Mouse (Mus musculus): ENCODE measurements at regions not wholly inside any gene's neighbourhood (a gene's known extent, or its start where the extent isn't known, plus 50 kb on each side); places are given as distances from the start of the nearest gene placed in this dataset.

GRCm38 (mm10) chr9:51523471-51523870, 194.8 kb upstream of the 1810046K07Rik start:
- no peak for DNase-seq

- no peak for DNase-seq
These were observed 197.2 kb upstream of the 1810046K07Rik start for GRCm38 (mm10) chr9:51525906-51526305.

- no peak for DNase-seq
These were observed 210.2 kb upstream of the 1810046K07Rik start for GRCm38 (mm10) chr9:51538894-51539293.

- no peak for DNase-seq
These were observed 213.2 kb upstream of the 1810046K07Rik start for GRCm38 (mm10) chr9:51541940-51542339.

DNA sequence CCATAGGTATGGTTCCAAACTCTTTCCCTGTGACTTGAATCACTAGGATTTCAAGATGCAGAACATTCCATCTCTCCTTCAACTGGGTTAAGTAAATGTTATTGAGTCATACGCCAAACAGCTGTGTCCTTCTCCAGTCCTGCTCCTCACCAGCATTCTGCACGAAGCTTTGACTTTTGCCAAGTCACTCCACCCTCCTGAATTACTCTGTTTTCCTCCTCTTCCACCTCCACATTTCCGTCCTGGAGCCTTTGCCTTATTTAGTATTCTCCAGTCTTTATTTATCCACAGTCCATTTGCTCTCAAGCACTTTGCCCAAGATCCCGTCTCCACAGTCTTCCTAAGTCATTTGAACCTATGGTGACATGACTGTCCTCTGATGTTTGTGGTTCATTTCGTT, 193.1 kb upstream of the Arhgap20 start:
- no peak for DNase-seq

- DNase-seq, result no peak
These were observed 183.5 kb upstream of the Arhgap20 start for GRCm38 (mm10) chr9:51581601-51582000.

GRCm38 (mm10) chr9:51593707-51594106, 171.4 kb upstream of the Arhgap20 start:
- DNase-seq, result no peak

GRCm38 (mm10) chr9:51598706-51599105, 166.4 kb upstream of the Arhgap20 start:
- no peak for DNase-seq

- no peak for DNase-seq
These were observed 157.0 kb upstream of the Arhgap20 start for GRCm38 (mm10) chr9:51608158-51608557.

DNA sequence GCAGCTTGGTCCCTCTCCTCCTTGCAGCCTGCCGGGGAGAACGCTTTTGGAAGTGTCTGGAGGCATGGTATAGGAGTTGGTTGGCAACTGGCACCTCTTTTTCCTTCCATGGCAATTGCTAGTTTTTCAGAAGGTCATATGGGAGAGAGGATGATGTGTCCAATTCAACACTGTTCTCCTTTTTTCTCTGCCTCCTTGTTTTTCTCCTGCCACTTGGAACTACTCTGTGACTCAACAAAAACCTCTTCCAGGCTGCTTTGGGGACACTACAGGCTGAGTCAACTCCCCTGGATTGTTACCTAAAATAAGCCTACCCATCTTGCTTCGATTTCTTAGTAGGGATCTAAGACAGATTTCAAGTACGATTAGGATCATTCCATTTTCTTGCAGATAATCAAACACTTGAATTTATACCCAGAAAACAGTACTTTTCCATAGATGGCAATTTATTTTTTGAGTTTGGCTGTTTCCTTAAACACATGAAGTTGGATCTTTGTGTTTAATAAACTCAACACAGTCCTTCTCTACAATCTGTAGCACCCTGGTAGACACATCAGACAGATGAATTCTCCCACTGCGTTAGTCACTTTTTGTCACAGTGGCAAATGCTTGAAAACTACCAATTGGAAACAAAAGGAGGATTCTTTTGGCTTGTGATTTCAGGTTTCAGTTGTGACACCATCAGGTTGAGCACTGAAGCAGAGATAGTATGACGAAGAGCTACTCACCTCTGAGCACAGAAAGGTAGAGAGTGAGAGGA, 156.3 kb upstream of the Arhgap20 start:
- no peak for DNase-seq

DNA sequence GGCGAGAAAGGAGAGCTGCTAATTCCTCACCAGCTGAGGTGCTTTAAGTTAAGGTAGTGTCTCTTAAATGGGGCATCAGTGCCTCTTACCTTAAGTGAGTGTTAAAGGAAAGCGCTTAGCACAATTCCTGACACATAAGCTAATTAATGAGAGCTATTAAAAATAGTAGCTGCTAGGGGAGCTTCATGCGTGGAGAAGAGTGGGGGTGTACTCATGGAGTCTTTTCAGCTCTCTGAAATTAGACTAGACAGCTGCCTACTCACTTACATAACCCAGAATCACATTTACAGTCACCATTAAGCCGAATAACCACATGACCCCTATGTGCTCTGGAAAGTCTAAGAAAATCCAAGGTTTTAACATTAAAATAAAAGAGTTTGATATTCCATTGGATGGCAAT, 139.0 kb upstream of the Arhgap20 start:
- DNase-seq, result no peak

DNA sequence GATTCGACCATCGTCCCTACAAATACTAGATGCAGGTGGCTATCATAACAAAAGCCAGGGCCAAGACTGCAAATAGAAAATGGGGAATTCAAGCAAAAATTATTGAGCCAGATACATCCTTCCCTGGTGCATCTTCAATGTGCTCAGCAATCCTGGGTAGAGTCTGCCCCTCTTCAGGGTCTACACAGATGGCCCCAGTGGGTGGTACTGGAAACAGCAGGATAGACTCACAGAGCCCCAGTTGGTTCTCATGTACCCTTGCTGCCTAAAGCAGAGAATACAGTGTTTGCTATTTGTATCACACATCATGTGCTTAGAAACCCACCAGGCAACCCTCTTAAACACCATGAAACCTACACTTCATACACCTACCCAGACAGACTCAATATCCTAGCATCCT, 129.0 kb upstream of the Arhgap20 start:
- no peak for DNase-seq

DNA sequence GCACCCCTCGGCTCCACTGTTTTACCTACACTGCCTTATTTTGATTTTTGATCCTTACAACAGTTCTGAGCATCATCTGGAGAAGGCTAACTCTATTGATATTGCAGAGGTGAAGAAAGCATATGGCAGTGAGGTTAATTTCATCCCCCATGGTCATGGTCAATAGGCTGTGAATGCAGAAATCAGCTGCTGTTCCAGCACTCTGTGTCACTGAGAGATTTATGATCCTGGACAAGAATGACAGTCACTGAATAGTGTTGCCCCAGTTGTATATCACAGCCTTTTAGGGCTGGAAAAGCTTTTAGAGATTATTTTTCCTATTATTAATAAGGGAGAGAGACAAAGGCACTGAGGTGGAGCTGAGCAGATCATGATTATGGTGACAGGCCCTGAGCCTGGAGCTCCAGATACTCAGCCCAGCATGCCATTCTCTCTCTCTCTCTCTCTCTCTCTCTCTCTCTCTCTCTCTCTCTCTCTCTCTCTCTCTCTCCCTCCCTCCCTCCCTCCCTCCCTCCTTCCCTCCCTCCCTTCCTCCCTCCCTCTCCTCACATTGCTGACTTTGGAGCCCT, 128.5 kb upstream of the Arhgap20 start:
- no peak for DNase-seq

- DNase-seq, result no peak
These were observed 127.8 kb upstream of the Arhgap20 start for GRCm38 (mm10) chr9:51637131-51637920.

GRCm38 (mm10) chr9:51641706-51642105, 123.4 kb upstream of the Arhgap20 start:
- DNase-seq, result no peak

DNA sequence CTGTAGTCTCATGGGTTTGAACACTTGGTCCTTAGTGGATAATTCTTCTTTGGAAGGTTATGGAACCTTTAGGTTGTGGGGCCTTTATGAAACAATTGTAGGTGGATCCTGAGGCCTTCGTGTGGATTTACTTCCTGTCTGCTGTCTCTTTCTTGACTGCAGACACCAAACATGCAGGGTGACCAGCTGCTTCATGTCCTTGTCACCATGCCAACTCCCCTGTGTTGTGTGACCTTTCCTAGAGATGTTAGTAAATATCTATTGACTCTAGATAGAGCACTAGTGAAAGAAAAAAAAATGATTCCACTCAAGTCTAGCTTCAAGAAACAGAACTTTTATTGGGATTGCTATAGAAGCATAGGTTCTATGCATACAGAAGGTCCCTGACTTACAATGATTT, 119.7 kb upstream of the Arhgap20 start:
- no peak for DNase-seq

GRCm38 (mm10) chr9:51653376-51654292, 111.5 kb upstream of the Arhgap20 start:
- no peak for DNase-seq

DNA sequence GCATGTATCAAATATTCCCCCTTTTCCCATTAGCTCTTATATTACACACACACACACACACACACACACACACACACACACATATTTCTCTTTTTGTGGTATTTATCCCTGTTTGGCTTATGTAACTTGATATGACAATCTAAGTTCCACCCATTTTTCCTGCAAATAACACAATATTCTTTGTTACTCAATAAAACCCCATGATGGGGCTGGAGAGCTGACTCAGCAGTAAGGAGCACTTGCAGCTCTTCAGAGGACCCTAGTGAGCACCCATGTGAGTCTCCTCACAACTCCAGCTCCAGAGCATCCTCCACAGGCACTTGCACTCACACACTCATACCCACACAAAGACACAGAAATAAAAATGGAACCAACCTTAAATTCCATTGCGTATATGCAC, 110.5 kb upstream of the Arhgap20 start:
- DNase-seq, result no peak

DNA sequence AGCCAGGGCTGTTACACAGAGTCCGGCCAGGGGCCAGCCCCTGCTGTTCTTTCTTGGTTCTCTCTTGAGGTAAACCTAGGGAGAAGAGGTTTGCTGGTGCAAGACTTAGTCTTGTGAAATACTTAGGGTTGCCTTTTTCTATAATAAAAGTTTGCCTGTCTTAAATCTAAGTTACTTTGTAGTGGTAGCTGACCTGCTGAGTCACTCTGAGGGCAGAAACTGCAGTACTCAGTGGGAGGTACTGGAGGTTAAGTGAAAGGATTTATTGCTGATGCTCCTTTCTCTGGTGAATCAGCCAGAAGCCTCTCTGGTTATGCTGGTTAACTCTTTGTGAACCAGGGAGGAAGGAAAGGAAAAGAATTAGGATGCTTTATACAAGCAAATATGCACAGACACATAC, 107.3 kb upstream of the Arhgap20 start:
- DNase-seq, result no peak

GRCm38 (mm10) chr9:51660908-51661874, 103.9 kb upstream of the Arhgap20 start:
- peak; percentile 43 for DNase-seq

DNA sequence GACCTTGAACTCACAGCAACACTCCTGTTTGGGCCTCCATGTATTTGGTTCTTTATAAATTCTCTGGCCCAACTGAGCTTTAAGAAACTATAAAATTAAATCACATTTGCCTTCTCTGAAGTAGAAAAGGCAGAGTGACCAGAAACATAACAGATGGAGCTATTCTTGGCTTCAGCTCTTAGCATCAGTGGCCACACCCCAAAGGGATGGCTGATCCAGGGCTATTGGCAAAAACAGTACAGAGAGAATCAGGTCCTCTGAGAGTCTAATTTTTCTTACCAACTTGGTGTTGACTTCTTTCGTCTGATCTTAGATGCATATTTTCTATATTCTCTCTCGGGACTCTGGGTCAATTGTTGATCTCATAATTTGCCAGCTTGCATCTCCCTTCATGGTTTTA, 103.2 kb upstream of the Arhgap20 start:
- no peak for DNase-seq

DNA sequence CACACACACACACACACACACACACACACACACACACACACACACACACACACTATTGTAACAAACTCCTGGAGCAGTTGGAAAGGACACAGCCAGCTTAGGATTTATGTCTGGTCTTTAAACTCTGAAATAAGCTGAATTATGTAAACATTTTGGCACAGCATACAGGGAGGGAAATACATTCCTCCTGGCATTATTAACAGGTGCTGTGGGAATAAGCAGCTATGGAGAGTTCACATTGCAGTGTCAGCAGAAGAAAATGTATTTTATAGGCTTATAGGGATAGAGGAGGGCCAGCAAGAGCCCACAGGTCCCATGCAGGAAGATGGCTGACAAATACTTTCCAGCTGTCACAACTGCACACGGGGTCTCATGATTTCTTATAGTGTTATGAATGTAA, 100.8 kb upstream of the Arhgap20 start:
- DNase-seq, result no peak
